Mouse (Mus musculus): ENCODE measurements around the gene Nploc4. TPM values are rescaled to one million over a fixed set of nuclear protein-coding genes. Genes with fewer than 3 reads are reported as not detected.
"Not testable (repeated sequence)": the region's sequence is repeated elsewhere in the genome, so short reads cannot be mapped to it uniquely, and the experiment has no call there.

The Nploc4 gene
- polyA plus RNA-seq, 1 experiment from 2014 or later, result 34.1 TPM

- Histone ChIP-seq H3K4me3 (ENCODE audit: low read length) (no peak overlapping the region), H3K4me2 (replicated peaks; ENCODE audit: low read depth, low read length) (no peak overlapping the region), H3K9ac (replicated peaks; ENCODE audit: low read length) (no peak overlapping the region), H3K36me3 (ENCODE audit: insufficient read depth, low read length) (no peaks in the 10 kb centered on the region), H3K9me3 (ENCODE audit: low read length) (no peaks in the 10 kb centered on the region), H3K4me1 (ENCODE audit: insufficient read depth, low read length) (peaks cover 65% of the 10 kb centered on the region), H3K27me3 (ENCODE audit: insufficient read depth, low read length) (no peaks in the 10 kb centered on the region), H3K27ac (ENCODE audit: low read length) (no peak overlapping the region)
- no peak for ATAC-seq (ENCODE audit: low FRiP score, low TSS enrichment)
- 83% methylated on average over 15 of the region's 15 CpGs for WGBS
Observed at GRCm38 (mm10) chr11:120356319-120356840, 81.1 kb downstream of the Nploc4 start.

- Histone ChIP-seq H3K4me1 (ENCODE audit: insufficient read depth, low read length) (peaks cover 65% of the 10 kb centered on the region), H3K4me3 (ENCODE audit: low read length) (no peak overlapping the region), H3K9ac (replicated peaks; ENCODE audit: low read length) (no peak overlapping the region), H3K27ac (ENCODE audit: low read length) (peak overlapping the region; percentile 52; the same call in 1 of the 2 replicates), H3K9me3 (ENCODE audit: low read length) (no peaks in the 10 kb centered on the region), H3K4me2 (replicated peaks; ENCODE audit: low read depth, low read length) (no peak overlapping the region), H3K27me3 (ENCODE audit: insufficient read depth, low read length) (no peaks in the 10 kb centered on the region), H3K36me3 (ENCODE audit: insufficient read depth, low read length) (no peaks in the 10 kb centered on the region)
- ATAC-seq (ENCODE audit: low FRiP score, low TSS enrichment), result no peak
- WGBS, result 35% methylated on average over 5 of the region's 5 CpGs
Observed at GRCm38 (mm10) chr11:120355277-120356039, 82.0 kb downstream of the Nploc4 start.

GRCm38 (mm10) chr11:120354304-120355276, 82.9 kb downstream of the Nploc4 start:
- Histone ChIP-seq H3K9me3 (ENCODE audit: low read length) (no peaks in the 10 kb centered on the region), H3K4me3 (ENCODE audit: low read length) (no peak overlapping the region), H3K36me3 (ENCODE audit: insufficient read depth, low read length) (no peaks in the 10 kb centered on the region), H3K4me1 (ENCODE audit: insufficient read depth, low read length) (peaks cover 61% of the 10 kb centered on the region), H3K4me2 (replicated peaks; ENCODE audit: low read depth, low read length) (no peak overlapping the region), H3K9ac (replicated peaks; ENCODE audit: low read length) (no peak overlapping the region), H3K27ac (ENCODE audit: low read length) (peak overlapping the region; percentile 52; the same call in 1 of the 2 replicates), H3K27me3 (ENCODE audit: insufficient read depth, low read length) (no peaks in the 10 kb centered on the region)
- 85% methylated on average over 17 of the region's 17 CpGs for WGBS
- ATAC-seq (ENCODE audit: low FRiP score, low TSS enrichment), result no peak

- 28% methylated on average over 26 of the region's 26 CpGs for WGBS
- Histone ChIP-seq H3K4me3 (ENCODE audit: low read length) (0 out of 2 replicates have a peak overlapping the region, but pooled peaks have one; percentile 3), H3K9ac (replicated peaks; ENCODE audit: low read length) (peak overlapping the region; percentile 36), H3K36me3 (ENCODE audit: insufficient read depth, low read length) (no peaks in the 10 kb centered on the region), H3K27ac (ENCODE audit: low read length) (peak overlapping the region; percentile 74), H3K9me3 (ENCODE audit: low read length) (no peaks in the 10 kb centered on the region), H3K4me2 (replicated peaks; ENCODE audit: low read depth, low read length) (peak overlapping the region; percentile 31; the same call in 1 of the 2 replicates), H3K27me3 (ENCODE audit: insufficient read depth, low read length) (no peaks in the 10 kb centered on the region), H3K4me1 (ENCODE audit: insufficient read depth, low read length) (peaks cover 53% of the 10 kb centered on the region)
- ATAC-seq (ENCODE audit: low FRiP score, low TSS enrichment), result peak; percentile 1; the same call in 1 of the 2 replicates
Observed at GRCm38 (mm10) chr11:120353500-120354303, 83.8 kb downstream of the Nploc4 start.

- H3K4me2 ChIP-seq (replicated peaks; ENCODE audit: low read depth, low read length), result 0 out of 2 replicates have a peak overlapping the region, but pooled peaks have one; percentile 31
- 0 out of 2 replicates have a peak overlapping the region, but pooled peaks have one; percentile 36 for H3K9ac ChIP-seq (replicated peaks; ENCODE audit: low read length)
- no peak overlapping the region for H3K4me3 ChIP-seq (ENCODE audit: low read length)
- no peaks in the 10 kb centered on the region for H3K27me3 ChIP-seq (ENCODE audit: insufficient read depth, low read length)
- no peak for ATAC-seq (ENCODE audit: low FRiP score, low TSS enrichment)
- no peaks in the 10 kb centered on the region for H3K36me3 ChIP-seq (ENCODE audit: insufficient read depth, low read length)
- peak overlapping the region; percentile 74 for H3K27ac ChIP-seq (ENCODE audit: low read length)
- H3K4me1 ChIP-seq (ENCODE audit: insufficient read depth, low read length), result peaks cover 43% of the 10 kb centered on the region
- H3K9me3 ChIP-seq (ENCODE audit: low read length), result no peaks in the 10 kb centered on the region
- WGBS, result 48% methylated on average over 13 of the region's 13 CpGs
Observed at GRCm38 (mm10) chr11:120352571-120353290, 84.8 kb downstream of the Nploc4 start.

GRCm38 (mm10) chr11:120352093-120352350, 85.5 kb downstream of the Nploc4 start:
- H3K9me3 ChIP-seq (ENCODE audit: low read length); H3K4me3 ChIP-seq (ENCODE audit: low read length); ATAC-seq (ENCODE audit: low FRiP score, low TSS enrichment); H3K36me3 ChIP-seq (ENCODE audit: insufficient read depth, low read length); H3K27me3 ChIP-seq (ENCODE audit: insufficient read depth, low read length); H3K4me2 ChIP-seq (replicated peaks; ENCODE audit: low read depth, low read length); H3K9ac ChIP-seq (replicated peaks; ENCODE audit: low read length): not testable (repeated sequence)
- Histone ChIP-seq H3K4me1 (ENCODE audit: insufficient read depth, low read length) (peaks cover 37% of the 10 kb centered on the region), H3K27ac (ENCODE audit: low read length) (peak overlapping the region; percentile 100)
- WGBS, result 86% methylated on average over 5 of the region's 5 CpGs

GRCm38 (mm10) chr11:120351250-120352092, 86.0 kb downstream of the Nploc4 start:
- H3K27ac ChIP-seq (ENCODE audit: low read length), result peak overlapping the region; percentile 100
- no peak for ATAC-seq (ENCODE audit: low FRiP score, low TSS enrichment)
- H3K9ac ChIP-seq (replicated peaks; ENCODE audit: low read length), result peak overlapping the region; percentile 100
- 71% methylated on average over 10 of the region's 10 CpGs for WGBS
- peaks cover 37% of the 10 kb centered on the region for H3K4me1 ChIP-seq (ENCODE audit: insufficient read depth, low read length)
- no peaks in the 10 kb centered on the region for H3K9me3 ChIP-seq (ENCODE audit: low read length)
- H3K27me3 ChIP-seq (ENCODE audit: insufficient read depth, low read length), result no peaks in the 10 kb centered on the region
- H3K4me2 ChIP-seq (replicated peaks; ENCODE audit: low read depth, low read length), result peak overlapping the region; percentile 57
- H3K36me3 ChIP-seq (ENCODE audit: insufficient read depth, low read length), result peaks cover 6% of the 10 kb centered on the region; the same call in 1 of the 2 replicates
- H3K4me3 ChIP-seq (ENCODE audit: low read length), result no peak overlapping the region

GRCm38 (mm10) chr11:120350711-120351110, 86.8 kb downstream of the Nploc4 start:
- 8% methylated on average over 11 of the region's 11 CpGs for WGBS
- peak overlapping the region; percentile 99 for H3K4me3 ChIP-seq (ENCODE audit: low read length)
- peaks cover 37% of the 10 kb centered on the region for H3K4me1 ChIP-seq (ENCODE audit: insufficient read depth, low read length)
- H3K4me2 ChIP-seq (replicated peaks; ENCODE audit: low read depth, low read length), result peak overlapping the region; percentile 57
- H3K9ac ChIP-seq (replicated peaks; ENCODE audit: low read length), result peak overlapping the region; percentile 100
- H3K36me3 ChIP-seq (ENCODE audit: insufficient read depth, low read length), result peaks cover 9% of the 10 kb centered on the region; the same call in 1 of the 2 replicates
- H3K27me3 ChIP-seq (ENCODE audit: insufficient read depth, low read length), result no peaks in the 10 kb centered on the region
- H3K9me3 ChIP-seq (ENCODE audit: low read length), result no peaks in the 10 kb centered on the region
- no peak for ATAC-seq (ENCODE audit: low FRiP score, low TSS enrichment)
- H3K27ac ChIP-seq (ENCODE audit: low read length), result peak overlapping the region; percentile 100

All from kidney, embryonic 16.5 days (tissue).